Mouse (Mus musculus) thymus, postnatal 36 days (tissue): ENCODE measurements at regions not wholly inside any gene's neighbourhood (a gene's known extent, or its start where the extent isn't known, plus 50 kb on each side); places are given as distances from the start of the nearest gene placed in this dataset.

ENCODE experiments used
- DNase-seq, 2 experiments: peaks; one replicate each; pipeline ENCODE4 v3.0.0; 2022; ENCODE audit warnings: mixed read lengths in 2 of 2

- DNase-seq, result no peak
Observed at GRCm38 (mm10) chr5:118981046-118981445, 420.6 kb downstream of the Med13l start.

GRCm38 (mm10) chr5:118984251-118984650, 423.8 kb downstream of the Med13l start:
- no peak for DNase-seq

GRCm38 (mm10) chr5:118984797-118985408, 424.4 kb downstream of the Med13l start:
- no peak for DNase-seq

- DNase-seq, result no peak
Observed at GRCm38 (mm10) chr5:118987376-118988000, 427.0 kb downstream of the Med13l start.

GRCm38 (mm10) chr5:118999124-118999523, 438.6 kb downstream of the Med13l start:
- no peak for DNase-seq

- no peak for DNase-seq
Observed at GRCm38 (mm10) chr5:119005825-119006471, 445.5 kb downstream of the Med13l start.

GRCm38 (mm10) chr5:119010048-119010447, 449.6 kb downstream of the Med13l start:
- DNase-seq, result no peak

- no peak for DNase-seq
Observed at GRCm38 (mm10) chr5:119015181-119015580, 454.7 kb downstream of the Med13l start.

GRCm38 (mm10) chr5:119015606-119016255, 455.3 kb downstream of the Med13l start:
- DNase-seq, result no peak

GRCm38 (mm10) chr5:119016420-119016819, 455.9 kb downstream of the Med13l start:
- no peak for DNase-seq

- DNase-seq, result no peak
Observed at GRCm38 (mm10) chr5:119023947-119024346, 463.5 kb downstream of the Med13l start.

GRCm38 (mm10) chr5:119032051-119032450, 471.6 kb downstream of the Med13l start:
- no peak for DNase-seq

- no peak for DNase-seq
Observed at GRCm38 (mm10) chr5:119044548-119044947, 484.1 kb downstream of the Med13l start.

- no peak for DNase-seq
Observed at GRCm38 (mm10) chr5:119047581-119047980, 487.1 kb downstream of the Med13l start.

- no peak for DNase-seq
Observed at GRCm38 (mm10) chr5:119052354-119052996, 492.0 kb downstream of the Med13l start.

- DNase-seq, result no peak
Observed at GRCm38 (mm10) chr5:119053738-119054137, 493.3 kb downstream of the Med13l start.

GRCm38 (mm10) chr5:119054393-119054792, 493.9 kb downstream of the Med13l start:
- no peak for DNase-seq

- no peak for DNase-seq
Observed at GRCm38 (mm10) chr5:119055430-119055829, 495.0 kb downstream of the Med13l start.

GRCm38 (mm10) chr5:119057813-119058212, 497.3 kb downstream of the Med13l start:
- no peak for DNase-seq

GRCm38 (mm10) chr5:119058231-119058851, 497.9 kb downstream of the Med13l start:
- no peak for DNase-seq

- DNase-seq, result no peak
Observed at GRCm38 (mm10) chr5:119059223-119059622, 498.7 kb downstream of the Med13l start.

- DNase-seq, result no peak
Observed at GRCm38 (mm10) chr5:119060886-119061285, 500.4 kb downstream of the Med13l start.

GRCm38 (mm10) chr5:119062478-119062877, 502.0 kb downstream of the Med13l start:
- DNase-seq, result no peak
